Mouse (Mus musculus): ENCODE results near the gene Acvr1. TPM values are rescaled to one million over a fixed set of nuclear protein-coding genes. Genes with fewer than 3 reads are reported as not detected.

The Acvr1 gene
- polyA plus RNA-seq, 2 experiments from 2014 or later: 0.17 TPM; not detected in 1

- ATAC-seq: no peak
These were observed 48.4 kb downstream of the Acvr1 start for GRCm38 (mm10) chr2:58518517-58518916.

- ATAC-seq: no peak
These were observed 50.0 kb downstream of the Acvr1 start for GRCm38 (mm10) chr2:58516920-58517319.

GRCm38 (mm10) chr2:58516000-58516399 is 51.0 kb downstream of the Acvr1 start:
- no peak for ATAC-seq

- no peak for ATAC-seq
These were observed 52.5 kb downstream of the Acvr1 start for GRCm38 (mm10) chr2:58514489-58514888.

- ATAC-seq: no peak
These were observed 53.7 kb downstream of the Acvr1 start for GRCm38 (mm10) chr2:58513212-58513611.

GRCm38 (mm10) chr2:58510192-58510591 is 56.8 kb downstream of the Acvr1 start:
- no peak for ATAC-seq

GRCm38 (mm10) chr2:58505306-58506090 is 61.5 kb downstream of the Acvr1 start:
- ATAC-seq: no peak

GRCm38 (mm10) chr2:58496647-58497410 is 70.1 kb downstream of the Acvr1 start:
- no peak for ATAC-seq

GRCm38 (mm10) chr2:58495271-58495670 is 71.7 kb downstream of the Acvr1 start:
- no peak for ATAC-seq

- no peak for ATAC-seq
These were observed 73.0 kb downstream of the Acvr1 start for GRCm38 (mm10) chr2:58493685-58494635.

- no peak for ATAC-seq
These were observed 77.7 kb downstream of the Acvr1 start for GRCm38 (mm10) chr2:58489275-58489674.

- ATAC-seq: no peak
These were observed 78.6 kb downstream of the Acvr1 start for GRCm38 (mm10) chr2:58488404-58488803.

- no peak for ATAC-seq
These were observed 79.7 kb downstream of the Acvr1 start for GRCm38 (mm10) chr2:58487279-58487560.

- ATAC-seq: no peak
These were observed 80.3 kb downstream of the Acvr1 start for GRCm38 (mm10) chr2:58486441-58487278.

- ATAC-seq: no peak
These were observed 81.3 kb downstream of the Acvr1 start for GRCm38 (mm10) chr2:58485683-58486082.

GRCm38 (mm10) chr2:58485152-58485551 is 81.8 kb downstream of the Acvr1 start:
- ATAC-seq: no peak

- no peak for ATAC-seq
These were observed 82.5 kb downstream of the Acvr1 start for GRCm38 (mm10) chr2:58484284-58484965.

GRCm38 (mm10) chr2:58481450-58482100 is 85.4 kb downstream of the Acvr1 start:
- no peak for ATAC-seq

- no peak for ATAC-seq
These were observed 86.2 kb downstream of the Acvr1 start for GRCm38 (mm10) chr2:58480764-58481163.

GRCm38 (mm10) chr2:58479536-58479935 is 87.4 kb downstream of the Acvr1 start:
- no peak for ATAC-seq

GRCm38 (mm10) chr2:58478144-58478543 is 88.8 kb downstream of the Acvr1 start:
- ATAC-seq: no peak
